Mouse (Mus musculus) olfactory bulb, adult 2 months (tissue): ENCODE results near the gene Schip1. TPM values are rescaled to one million over a fixed set of nuclear protein-coding genes. Genes with fewer than 3 reads are reported as not detected.

Experiments
- H3K27ac ChIP-seq: fragments of 200-500 bp; 2 replicates; pipeline ENCODE4 v1.5.1; 2012; ENCODE audit warnings: low read depth, low read length; ENCODE audit not compliant: insufficient read depth
- H3K4me1 ChIP-seq: fragments of 200-500 bp; 2 replicates; pipeline ENCODE4 v1.6.1; 2012; ENCODE audit warnings: low read length; ENCODE audit not compliant: control insufficient read depth, insufficient read depth
- H3K4me3 ChIP-seq: fragments of 200-500 bp; 2 replicates; pipeline ENCODE4 v1.5.1; 2012; ENCODE audit warnings: mild to moderate bottlenecking, low read depth, low read length, moderate library complexity; ENCODE audit not compliant: insufficient read depth
- CTCF ChIP-seq: fragments of 200-500 bp; IDR thresholded peaks from 2 replicates; pipeline ENCODE4 v1.5.1; 2012; ENCODE audit warnings: low read depth, mild to moderate bottlenecking, low read length, moderate library complexity; ENCODE audit not compliant: insufficient read depth
- POLR2A ChIP-seq: fragments of 200-500 bp; IDR thresholded peaks from 2 replicates; pipeline ENCODE4 v1.6.1; 2012; ENCODE audit warnings: mild to moderate bottlenecking, low read depth, low read length, moderate library complexity; ENCODE audit not compliant: insufficient read depth
- WGBS: fragments of 180-500 bp; shearing (Covaris S2); methylation state at CpG from one replicate; pipeline ENCODE4 v1.1.7; 2018; 5-methylcytosine and 5-hydroxymethylcytosine counted together
- polyA plus RNA-seq: library from polyadenylated mRNA; stranded (reverse); fragments of >200 nt; gene quantifications from 2 replicates; pipeline ENCODE4 v1.2.4, GENCODE M21; 2012; ENCODE audit warnings: low replicate concordance; ENCODE audit not compliant: missing spikeins, insufficient read depth, insufficient read length

Gene Schip1
- polyA plus RNA-seq, 1 experiment, result not detected

GRCm38 (mm10) chr3:68518586-68518985 lies 454.0 kb downstream of the Schip1 start:
- Histone ChIP-seq H3K4me3 (no peak overlapping the region), H3K4me1 (peaks cover 2% of the 10 kb centered on the region; the same call in 1 of the 2 replicates), H3K27ac (no peak overlapping the region)
- WGBS, result 96% methylated on average over 5 of the region's 5 CpGs
- no peak for TF ChIP-seq CTCF
- TF ChIP-seq POLR2A, result no peak

- TF ChIP-seq CTCF (no peak), POLR2A (no peak)
- no peak overlapping the region for H3K4me3 ChIP-seq
- H3K4me1 ChIP-seq, result no peaks in the 10 kb centered on the region
- 91% methylated on average over 10 of the region's 10 CpGs for WGBS
- H3K27ac ChIP-seq, result no peak overlapping the region
Observed at GRCm38 (mm10) chr3:68525361-68525878, 460.8 kb downstream of the Schip1 start.

- TF ChIP-seq POLR2A, result no peak
- TF ChIP-seq CTCF, result no peak
- Histone ChIP-seq H3K4me3 (no peak overlapping the region), H3K27ac (no peak overlapping the region), H3K4me1 (no peaks in the 10 kb centered on the region)
- 80% methylated on average over 4 of the region's 4 CpGs for WGBS
Observed at GRCm38 (mm10) chr3:68526416-68526815, 461.8 kb downstream of the Schip1 start.

- Histone ChIP-seq H3K27ac (no peak overlapping the region), H3K4me1 (no peaks in the 10 kb centered on the region), H3K4me3 (no peak overlapping the region)
- 63% methylated on average over 4 of the region's 4 CpGs for WGBS
- TF ChIP-seq POLR2A (no peak), CTCF (no peak)
Observed at GRCm38 (mm10) chr3:68527182-68527581, 462.6 kb downstream of the Schip1 start.

- TF ChIP-seq CTCF (no peak), POLR2A (no peak)
- no peak overlapping the region for H3K4me3 ChIP-seq
- H3K27ac ChIP-seq, result no peak overlapping the region
- H3K4me1 ChIP-seq, result peaks cover 3% of the 10 kb centered on the region; the same call in 1 of the 2 replicates
- 79% methylated on average over 4 of the region's 4 CpGs for WGBS
Observed at GRCm38 (mm10) chr3:68531908-68532307, 467.3 kb downstream of the Schip1 start.

- Histone ChIP-seq H3K4me1 (peaks cover 3% of the 10 kb centered on the region; the same call in 1 of the 2 replicates), H3K27ac (no peak overlapping the region), H3K4me3 (no peak overlapping the region)
- 41% methylated on average over 7 of the region's 7 CpGs for WGBS
- TF ChIP-seq CTCF (no peak), POLR2A (no peak)
Observed at GRCm38 (mm10) chr3:68534571-68535051, 470.0 kb downstream of the Schip1 start.

GRCm38 (mm10) chr3:68535160-68535728 lies 470.6 kb downstream of the Schip1 start:
- WGBS, result 86% methylated on average over 7 of the region's 7 CpGs
- no peak for TF ChIP-seq CTCF
- no peak for TF ChIP-seq POLR2A
- Histone ChIP-seq H3K4me1 (peaks cover 3% of the 10 kb centered on the region; the same call in 1 of the 2 replicates), H3K27ac (no peak overlapping the region), H3K4me3 (no peak overlapping the region)

- Histone ChIP-seq H3K27ac (no peak overlapping the region), H3K4me1 (peaks cover 3% of the 10 kb centered on the region; the same call in 1 of the 2 replicates), H3K4me3 (no peak overlapping the region)
- whole genome bisulfite sequencing, result 74% methylated on average over 3 of the region's 3 CpGs
- TF ChIP-seq CTCF (no peak), POLR2A (no peak)
Observed at GRCm38 (mm10) chr3:68536071-68536470, 471.5 kb downstream of the Schip1 start.

GRCm38 (mm10) chr3:68541688-68542087 lies 477.1 kb downstream of the Schip1 start:
- Histone ChIP-seq H3K4me3 (no peak overlapping the region), H3K27ac (no peak overlapping the region), H3K4me1 (peaks cover 3% of the 10 kb centered on the region; the same call in 1 of the 2 replicates)
- WGBS, result 92% methylated on average over 8 of the region's 8 CpGs
- no peak for TF ChIP-seq CTCF
